Mouse (Mus musculus) lung, embryonic 16.5 days (tissue): ENCODE data around the gene Ccdc173. TPM values are rescaled to one million over a fixed set of nuclear protein-coding genes. Genes with fewer than 3 reads are reported as not detected.

Experiments
- ATAC-seq: fragments of 200-750 bp; cut with Nextera tagmentation; 2 replicates; pipeline ENCODE4 v1.8.0; 2017; ENCODE audit warnings: low read depth, mild to moderate bottlenecking, moderate library complexity
- H3K27ac ChIP-seq: fragments of 300-500 bp; sonication (generic); 2 replicates; pipeline ENCODE4 v1.5.1; 2014; ENCODE audit warnings: mild to moderate bottlenecking, control low read depth, low read length
- H3K27me3 ChIP-seq: fragments of 300-500 bp; sonication (generic); 2 replicates; pipeline ENCODE4 v1.6.1; 2014; ENCODE audit warnings: low read depth, low read length, mixed read lengths; ENCODE audit not compliant: control insufficient read depth, insufficient read depth
- H3K36me3 ChIP-seq: fragments of 300-500 bp; sonication (generic); 2 replicates; pipeline ENCODE4 v1.6.1; 2014; ENCODE audit warnings: low read length; ENCODE audit not compliant: control insufficient read depth, insufficient read depth
- H3K4me1 ChIP-seq: fragments of 300-500 bp; sonication (generic); replicated peaks from 2 replicates; pipeline ENCODE4 v1.6.1; 2014; ENCODE audit warnings: low read length, mixed read lengths; ENCODE audit not compliant: control insufficient read depth, insufficient read depth
- H3K4me2 ChIP-seq: fragments of 300-500 bp; sonication (generic); 2 replicates; pipeline ENCODE4 v1.6.1; 2014; ENCODE audit warnings: low read depth, low read length, control low read depth
- H3K4me3 ChIP-seq: fragments of 300-500 bp; sonication (generic); 2 replicates; pipeline ENCODE4 v1.5.1; 2014; ENCODE audit warnings: mild to moderate bottlenecking, low read length, control low read depth
- H3K9ac ChIP-seq: fragments of 300-500 bp; sonication (generic); 2 replicates; pipeline ENCODE4 v1.6.1; 2014; ENCODE audit warnings: low read length, control low read depth
- H3K9me3 ChIP-seq: fragments of 300-500 bp; sonication (generic); 2 replicates; pipeline ENCODE4 v1.6.1; 2016; ENCODE audit warnings: low read length; ENCODE audit not compliant: control insufficient read depth
- WGBS: fragments of 180-500 bp; shearing (Covaris S2); extraction: QIAGEN DNeasy Blood & Tissue Kit; methylation state at CpG from one replicate; pipeline ENCODE4 v1.1.7; 2014; 5-methylcytosine and 5-hydroxymethylcytosine counted together
- polyA plus RNA-seq: library from polyadenylated mRNA; unstranded; fragments of >200 nt; fragmentation: Nextera tagmentation; extraction: Ambion mirVana; gene quantifications from 2 replicates; pipeline ENCODE4 v1.2.1, GENCODE M21; 2015

The Ccdc173 gene
- polyA plus RNA-seq, 1 experiment from 2014 or later: 3.0 TPM

DNA sequence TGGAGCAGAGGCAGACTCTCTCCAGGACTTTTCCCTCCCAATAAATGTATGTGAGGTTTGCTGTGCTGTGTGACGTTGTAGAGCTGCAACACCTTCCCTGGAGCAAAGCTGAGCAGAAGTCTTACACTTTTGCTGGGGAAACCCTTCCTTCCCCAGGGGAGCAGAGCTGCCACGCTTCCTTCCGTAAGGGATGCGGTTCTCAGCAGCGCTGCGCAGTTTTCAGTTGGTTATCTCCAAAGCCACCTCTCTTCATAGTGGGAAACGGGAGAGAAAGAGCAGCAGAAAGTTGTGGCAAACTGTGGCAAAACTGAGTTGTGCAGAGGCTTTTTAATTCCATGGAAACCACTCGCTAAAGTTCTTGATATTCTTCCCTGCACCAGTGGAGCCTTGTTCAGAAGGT, 14.4 kb upstream of the Ccdc173 start:
- Histone ChIP-seq H3K9me3 (no peaks in the 10 kb centered on the region), H3K9ac (no peak overlapping the region), H3K4me2 (no peak overlapping the region), H3K27ac (no peak overlapping the region), H3K36me3 (no peaks in the 10 kb centered on the region), H3K4me1 (no peaks in the 10 kb centered on the region), H3K27me3 (no peaks in the 10 kb centered on the region), H3K4me3 (no peak overlapping the region)
- 51% methylated on average over 8 of the region's 8 CpGs for WGBS
- ATAC-seq: no peak

DNA sequence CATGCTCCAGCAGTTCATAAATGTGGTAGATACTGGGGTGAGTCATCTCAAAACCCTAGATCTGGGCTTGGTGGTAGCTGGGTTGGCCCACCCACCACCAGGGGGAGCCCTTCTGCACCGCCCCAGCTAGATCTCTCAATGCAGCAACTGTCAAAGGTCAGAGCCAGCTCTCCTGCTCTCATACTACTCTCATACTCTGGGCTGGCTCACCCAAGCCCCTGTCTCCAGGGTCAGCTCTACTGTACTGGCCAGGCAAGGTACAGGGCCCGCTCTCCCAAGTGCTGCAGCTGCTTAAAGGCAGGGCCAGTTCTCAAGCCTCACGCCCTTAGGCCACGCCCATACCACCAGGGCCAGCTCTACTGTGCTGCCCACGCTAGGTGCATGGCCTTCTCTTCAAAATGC, 13.5 kb upstream of the Ccdc173 start:
- no peak overlapping the region for H3K4me2 ChIP-seq

DNA sequence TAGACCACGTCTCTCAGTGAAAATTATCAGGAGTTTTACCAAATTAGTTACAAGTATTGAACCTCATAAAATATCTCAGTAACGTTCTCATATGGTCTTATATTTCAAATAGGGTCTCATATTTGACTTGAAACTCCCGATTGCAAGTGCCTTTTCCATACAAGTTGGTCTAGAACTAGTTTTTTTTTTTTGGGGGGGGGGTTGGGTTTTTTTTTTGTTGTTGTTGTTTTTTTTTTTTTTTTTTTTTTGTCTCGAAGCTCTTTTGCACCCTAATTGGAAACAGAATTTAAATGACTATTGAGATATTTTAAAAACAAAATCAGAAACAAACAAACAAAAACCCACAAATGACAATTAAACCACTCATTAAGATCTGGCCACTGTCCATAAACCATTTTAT, 1.3 kb upstream of the Ccdc173 start:
- no peak for ATAC-seq
- Histone ChIP-seq H3K9me3 (no peaks in the 10 kb centered on the region), H3K36me3 (peaks cover 12% of the 10 kb centered on the region), H3K27me3 (no peaks in the 10 kb centered on the region), H3K27ac (no peak overlapping the region), H3K4me2 (peak overlapping the region; percentile 91; the same call in 1 of the 2 replicates), H3K4me1 (peaks cover 8% of the 10 kb centered on the region; the same call in 1 of the 2 replicates), H3K9ac (no peak overlapping the region), H3K4me3 (peak overlapping the region; percentile 86; the same call in 1 of the 2 replicates)
- WGBS: 58% methylated on average over 4 of the region's 4 CpGs

More for the DNA sequence above, 13.5 kb upstream of the Ccdc173 start:
- H3K27me3 ChIP-seq: no peaks in the 10 kb centered on the region
- H3K9me3 ChIP-seq: no peaks in the 10 kb centered on the region
- H3K4me3 ChIP-seq: no peak overlapping the region
- H3K27ac ChIP-seq: no peak overlapping the region
- peak; percentile 78 for ATAC-seq
- no peaks in the 10 kb centered on the region for H3K36me3 ChIP-seq
- 58% methylated on average over 5 of the region's 5 CpGs for WGBS
- H3K4me1 ChIP-seq: no peaks in the 10 kb centered on the region
- H3K9ac ChIP-seq: 0 out of 2 replicates have a peak overlapping the region, but pooled peaks have one; percentile 15

GRCm38 (mm10) chr2:69790285-69790684, 910 bp upstream of the Ccdc173 start:
- Histone ChIP-seq H3K27ac (peak overlapping the region; percentile 78; the same call in 1 of the 2 replicates), H3K4me1 (peaks cover 8% of the 10 kb centered on the region; the same call in 1 of the 2 replicates)

DNA sequence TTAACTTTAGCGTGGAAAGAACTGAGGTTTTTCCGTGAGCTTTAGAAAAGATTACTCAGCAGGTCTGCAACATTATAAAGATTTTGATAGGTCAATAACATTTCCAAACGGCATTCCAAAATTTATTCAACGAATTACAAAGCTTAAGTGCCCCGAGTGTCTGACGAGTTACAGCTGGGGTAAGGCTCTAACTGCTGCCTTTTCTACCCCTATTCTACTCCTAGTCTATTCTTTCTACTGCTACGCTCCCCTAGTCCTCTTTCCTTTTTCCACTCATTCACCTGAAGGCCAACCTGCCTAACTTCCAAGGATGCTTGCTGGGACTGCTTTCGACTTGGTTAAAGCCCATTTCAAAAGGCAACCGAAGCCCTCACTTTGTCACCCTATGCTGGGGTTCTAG, 401 bp downstream of the Ccdc173 start:
- H3K9me3 ChIP-seq: no peaks in the 10 kb centered on the region
- H3K4me3 ChIP-seq: peak overlapping the region; percentile 86
- H3K4me2 ChIP-seq: peak overlapping the region; percentile 91
- peaks cover 8% of the 10 kb centered on the region; the same call in 1 of the 2 replicates for H3K4me1 ChIP-seq
- H3K9ac ChIP-seq: peak overlapping the region; percentile 89
- peak overlapping the region; percentile 78 for H3K27ac ChIP-seq
- no peaks in the 10 kb centered on the region for H3K27me3 ChIP-seq
- ATAC-seq: peak; percentile 23
- H3K36me3 ChIP-seq: peaks cover 5% of the 10 kb centered on the region; the same call in 1 of the 2 replicates
- 17% methylated on average over 9 of the region's 9 CpGs for WGBS

More at GRCm38 (mm10) chr2:69790285-69790684, 910 bp upstream of the Ccdc173 start:
- H3K36me3 ChIP-seq: peaks cover 7% of the 10 kb centered on the region
- H3K4me2 ChIP-seq: peak overlapping the region; percentile 91
- no peaks in the 10 kb centered on the region for H3K9me3 ChIP-seq
- no peaks in the 10 kb centered on the region for H3K27me3 ChIP-seq
- peak; percentile 44; the same call in 1 of the 2 replicates for ATAC-seq
- WGBS: 2% methylated on average over 10 of the region's 10 CpGs
- peak overlapping the region; percentile 86 for H3K4me3 ChIP-seq
- H3K9ac ChIP-seq: peak overlapping the region; percentile 89

- H3K36me3 ChIP-seq: no peaks in the 10 kb centered on the region
- no peak overlapping the region for H3K4me3 ChIP-seq
- no peak overlapping the region for H3K27ac ChIP-seq
- no peak overlapping the region for H3K4me2 ChIP-seq
- no peaks in the 10 kb centered on the region for H3K4me1 ChIP-seq
- WGBS: 50% methylated on average over 5 of the region's 5 CpGs
- ATAC-seq: no peak
- H3K9me3 ChIP-seq: no peaks in the 10 kb centered on the region
- H3K9ac ChIP-seq: no peak overlapping the region
- no peaks in the 10 kb centered on the region for H3K27me3 ChIP-seq
Observed at GRCm38 (mm10) chr2:69778836-69779177, 10.6 kb downstream of the Ccdc173 start.

- H3K27ac ChIP-seq: no peak overlapping the region
- H3K4me2 ChIP-seq: no peak overlapping the region
- 68% methylated on average over 7 of the region's 7 CpGs for WGBS
- no peak overlapping the region for H3K9ac ChIP-seq
- no peaks in the 10 kb centered on the region for H3K4me1 ChIP-seq
- no peak for ATAC-seq
- H3K27me3 ChIP-seq: no peaks in the 10 kb centered on the region
- no peak overlapping the region for H3K4me3 ChIP-seq
- H3K36me3 ChIP-seq: no peaks in the 10 kb centered on the region
- H3K9me3 ChIP-seq: no peaks in the 10 kb centered on the region
Observed at GRCm38 (mm10) chr2:69777985-69778835, 11.2 kb downstream of the Ccdc173 start.

GRCm38 (mm10) chr2:69773331-69773730, 16.0 kb downstream of the Ccdc173 start:
- H3K36me3 ChIP-seq: no peaks in the 10 kb centered on the region
- WGBS: 95% methylated on average over 3 of the region's 3 CpGs
- H3K27me3 ChIP-seq: no peaks in the 10 kb centered on the region
- no peak overlapping the region for H3K27ac ChIP-seq
- no peak overlapping the region for H3K4me2 ChIP-seq
- no peaks in the 10 kb centered on the region for H3K9me3 ChIP-seq
- ATAC-seq: no peak
- H3K9ac ChIP-seq: no peak overlapping the region
- H3K4me1 ChIP-seq: no peaks in the 10 kb centered on the region
- no peak overlapping the region for H3K4me3 ChIP-seq

DNA sequence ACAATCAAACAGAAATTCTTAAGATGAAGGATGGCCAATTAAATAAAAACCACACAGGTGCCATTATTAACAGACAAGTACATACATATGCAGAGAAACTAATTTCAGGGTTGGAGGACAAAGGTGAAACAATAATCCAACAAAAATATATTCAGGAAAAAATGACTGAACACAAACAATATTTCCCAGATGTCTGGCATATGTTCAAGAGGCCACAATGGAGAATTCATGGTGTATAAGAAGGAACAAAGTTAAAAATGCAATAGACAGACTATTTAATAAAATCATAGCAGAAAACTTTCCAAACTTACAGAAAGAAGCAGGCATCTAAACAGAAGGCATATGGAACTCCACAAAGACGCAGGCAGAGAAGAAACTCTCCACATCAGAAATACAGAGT, 24.7 kb downstream of the Ccdc173 start:
- Histone ChIP-seq H3K4me2 (no peak overlapping the region), H3K36me3 (no peaks in the 10 kb centered on the region), H3K27ac (no peak overlapping the region), H3K27me3 (no peaks in the 10 kb centered on the region), H3K4me1 (no peaks in the 10 kb centered on the region), H3K9me3 (no peaks in the 10 kb centered on the region), H3K9ac (no peak overlapping the region), H3K4me3 (no peak overlapping the region)
- ATAC-seq: no peak
- WGBS: 76% methylated on average over 1 of the region's 1 CpGs
